Mouse (Mus musculus): ENCODE measurements around the gene Zfp157.
"Not testable (repeated sequence)": the region's sequence is repeated elsewhere in the genome, so short reads cannot be mapped to it uniquely, and the experiment has no call there.

GRCm38 (mm10) chr5:138400431-138400830 lies 40.8 kb upstream of the Zfp157 start:
- not testable (repeated sequence) for TF ChIP-seq CTCF (conservative IDR thresholded peaks at IDR 0.05; ENCODE audit: low read length); POU5F1 (IDR thresholded peaks at IDR 0.05; ENCODE audit: borderline replicate concordance, low read length); NANOG (IDR thresholded peaks at IDR 0.05; ENCODE audit: borderline replicate concordance, low read length)
